8 mouse cellular contexts compared by ENCODE assay signal in genomic region chr4:155222841-155223593, GRCm38 (mm10). TPM values are rescaled to one million over a fixed set of nuclear protein-coding genes. Genes with fewer than 3 reads are reported as not detected.
DNase-seq lines count a peak whose midpoint lies in the region; ATAC-seq and TF ChIP-seq lines count a peak whose summit lies in the region.

No protein-coding gene starts in this region.

- H3ac ChIP-seq in myocyte (ENCODE audit: control insufficient read depth, insufficient read length), result peak overlapping the region; percentile 78

- H3K27me3 ChIP-seq in heart, embryonic 11.5 days (ENCODE audit: control insufficient read depth, insufficient read depth, low read length), result no peaks in the 10 kb centered on the region
- H3K27me3 ChIP-seq in kidney, embryonic 16.5 days (ENCODE audit: insufficient read depth, low read length), result no peaks in the 10 kb centered on the region
- H3K27me3 ChIP-seq in liver, adult 2 months (ENCODE audit: control insufficient read depth, insufficient read depth, low read length), result no peaks in the 10 kb centered on the region
- H3K27me3 ChIP-seq in myocyte (ENCODE audit: control insufficient read depth, insufficient read depth, insufficient read length), result no peaks in the 10 kb centered on the region
- no peaks in the 10 kb centered on the region for H3K27me3 ChIP-seq in splenic B cell, adult 2 months (ENCODE audit: control insufficient read depth, insufficient read depth, low read length, poor library complexity, severe bottlenecking)

- WGBS in heart, embryonic 11.5 days (ENCODE audit: insufficient replicate concordance), result under 1% methylated on average over 52 of the region's 116 CpGs
- under 1% methylated on average over 75 of the region's 116 CpGs for WGBS in kidney, embryonic 16.5 days
- 16% methylated on average over 111 of the region's 116 CpGs for WGBS in liver, adult 2 months

- H3K27ac ChIP-seq in bone marrow macrophage, adult 2 months (ENCODE audit: insufficient read depth, low read depth, low read length), result peak overlapping the region; percentile 91
- H3K27ac ChIP-seq in embryonic fibroblast, embryonic 13.5 days (ENCODE audit: insufficient read depth, low read length), result peak overlapping the region; percentile 94
- H3K27ac ChIP-seq in heart, embryonic 11.5 days (ENCODE audit: low read depth, low read length), result peak overlapping the region; percentile 97
- peak overlapping the region; percentile 93 for H3K27ac ChIP-seq in kidney, embryonic 16.5 days (ENCODE audit: low read length)
- H3K27ac ChIP-seq in liver, adult 2 months (replicated peaks; ENCODE audit: insufficient read depth, low read depth, low read length), result peak overlapping the region; percentile 92

- H3K79me2 ChIP-seq in liver, adult 2 months (ENCODE audit: control insufficient read depth, insufficient read depth, low read length), result peaks cover 32% of the 10 kb centered on the region; the same call in 1 of the 2 replicates
- peaks cover 44% of the 10 kb centered on the region for H3K79me2 ChIP-seq in myocyte (ENCODE audit: control insufficient read depth, insufficient read depth)

- H3K36me3 ChIP-seq in heart, embryonic 11.5 days (ENCODE audit: control insufficient read depth, insufficient read depth, low read length), result no peaks in the 10 kb centered on the region
- no peaks in the 10 kb centered on the region for H3K36me3 ChIP-seq in kidney, embryonic 16.5 days (ENCODE audit: insufficient read depth, low read length)
- H3K36me3 ChIP-seq in liver, adult 2 months (ENCODE audit: control insufficient read depth, insufficient read depth, low read length), result no peaks in the 10 kb centered on the region
- no peaks in the 10 kb centered on the region for H3K36me3 ChIP-seq in myocyte (ENCODE audit: control insufficient read depth, insufficient read depth)
- no peaks in the 10 kb centered on the region; the same call in 1 of the 2 replicates for H3K36me3 ChIP-seq in splenic B cell, adult 2 months (ENCODE audit: control insufficient read depth, insufficient read depth, low read length, poor library complexity, severe bottlenecking)

- DNase-seq in A20 (ENCODE audit: low read depth, low spot score), result peak; percentile 96
- DNase-seq in liver, adult 2 months (ENCODE audit: extremely low read depth, low read depth, low spot score), result peak; percentile 78
- DNase-seq in splenic B cell, adult 2 months (ENCODE audit: low read depth, low spot score), result peak; percentile 98

- H3K4me1 ChIP-seq in bone marrow macrophage, adult 2 months (ENCODE audit: control insufficient read depth, insufficient read depth, low read length), result peaks cover 25% of the 10 kb centered on the region
- peaks cover 7% of the 10 kb centered on the region; the same call in 1 of the 2 replicates for H3K4me1 ChIP-seq in embryonic fibroblast, embryonic 13.5 days (ENCODE audit: control insufficient read depth, insufficient read depth, low read length)
- H3K4me1 ChIP-seq in heart, embryonic 11.5 days (ENCODE audit: control insufficient read depth, insufficient read depth, low read length), result peaks cover 35% of the 10 kb centered on the region
- peaks cover 38% of the 10 kb centered on the region for H3K4me1 ChIP-seq in kidney, embryonic 16.5 days (ENCODE audit: insufficient read depth, low read length)
- H3K4me1 ChIP-seq in liver, adult 2 months (ENCODE audit: control insufficient read depth, insufficient read depth, low read length), result peaks cover 37% of the 10 kb centered on the region

- no peak for TF ChIP-seq CTCF in bone marrow macrophage, adult 2 months (IDR thresholded peaks at IDR 0.05; ENCODE audit: low read depth, low read length)
- 0 out of 2 replicates have a peak, but pooled peaks have one; percentile 18 for TF ChIP-seq CTCF in embryonic fibroblast, embryonic 13.5 days (IDR thresholded peaks at IDR 0.05; ENCODE audit: borderline replicate concordance, insufficient read depth, low read length)
- TF ChIP-seq CTCF in liver, adult 2 months (IDR thresholded peaks at IDR 0.05; ENCODE audit: low read depth, low read length), result peak; percentile 26

- peak; percentile 98 for ATAC-seq in heart, embryonic 11.5 days (replicated peaks; ENCODE audit: insufficient number of reproducible peaks, low FRiP score, low TSS enrichment)
- ATAC-seq in kidney, embryonic 16.5 days (ENCODE audit: low FRiP score, low TSS enrichment), result peak; percentile 99

- peak; percentile 66; the same call in 1 of the 2 replicates for TF ChIP-seq POLR2A in bone marrow macrophage, adult 2 months (IDR thresholded peaks at IDR 0.05; ENCODE audit: borderline replicate concordance, low read depth, low read length)
- peak; percentile 80 for TF ChIP-seq POLR2A in embryonic fibroblast, embryonic 13.5 days (IDR thresholded peaks at IDR 0.05; ENCODE audit: low read depth, low read length)
- TF ChIP-seq POLR2A in liver, adult 2 months (IDR thresholded peaks at IDR 0.05; ENCODE audit: extremely low read depth, insufficient read depth, low read length), result peak; percentile 90
- peak; percentile 90 for TF ChIP-seq POLR2A in myocyte (IDR thresholded peaks at IDR 0.05; ENCODE audit: insufficient read length, low read depth)

- H3K4me2 ChIP-seq in heart, embryonic 11.5 days, result peak overlapping the region; percentile 83
- H3K4me2 ChIP-seq in kidney, embryonic 16.5 days (replicated peaks; ENCODE audit: low read depth, low read length), result peak overlapping the region; percentile 97
- H3K4me2 ChIP-seq in myocyte (ENCODE audit: low read depth), result peak overlapping the region; percentile 75

- peak overlapping the region; percentile 59 for H3K4me3 ChIP-seq in bone marrow macrophage, adult 2 months (ENCODE audit: insufficient read depth, low read length)
- peak overlapping the region; percentile 29 for H3K4me3 ChIP-seq in embryonic fibroblast, embryonic 13.5 days (ENCODE audit: insufficient read depth, low read length)
- H3K4me3 ChIP-seq in heart, embryonic 11.5 days (ENCODE audit: low read depth, low read length), result peak overlapping the region; percentile 94
- peak overlapping the region; percentile 89 for H3K4me3 ChIP-seq in kidney, embryonic 16.5 days (ENCODE audit: low read length)
- peak overlapping the region; percentile 67 for H3K4me3 ChIP-seq in liver, adult 2 months (ENCODE audit: insufficient read depth, low read depth, low read length)
- H3K4me3 ChIP-seq in myocyte, result no peak overlapping the region

- no peaks in the 10 kb centered on the region for H3K9me3 ChIP-seq in heart, embryonic 11.5 days (replicated peaks; ENCODE audit: control insufficient read depth, low read length)
- H3K9me3 ChIP-seq in kidney, embryonic 16.5 days (ENCODE audit: low read length), result no peaks in the 10 kb centered on the region

- H3K9ac ChIP-seq in heart, embryonic 11.5 days (ENCODE audit: low read depth, low read length), result peak overlapping the region; percentile 91
- peak overlapping the region; percentile 94 for H3K9ac ChIP-seq in kidney, embryonic 16.5 days (replicated peaks; ENCODE audit: low read length)
- peak overlapping the region; percentile 97 for H3K9ac ChIP-seq in liver, adult 2 months (ENCODE audit: low read depth, low read length)

TF ChIP-seq in myocyte, 11 proteins besides CTCF, POLR2A, EP300 and RAD21:
- no peak for TF ChIP-seq TCF3 (IDR thresholded peaks at IDR 0.05; ENCODE audit: insufficient read length, low read depth)
- TF ChIP-seq REST (IDR thresholded peaks at IDR 0.05; ENCODE audit: insufficient read depth, insufficient read length), result no peak
- TF ChIP-seq E2F4 (IDR thresholded peaks at IDR 0.05; ENCODE audit: insufficient read depth), result no peak
- TF ChIP-seq USF1 (IDR thresholded peaks at IDR 0.05; ENCODE audit: low read depth), result no peak
- TF ChIP-seq MYOG (IDR thresholded peaks at IDR 0.05; ENCODE audit: control insufficient read depth in 1 of 3, insufficient read depth in 1 of 3, insufficient read length in 2 of 3, low read depth in 2 of 3), result peak in 1 of 3 experiments; percentile 27
- TF ChIP-seq MAX (IDR thresholded peaks at IDR 0.05; ENCODE audit: low read depth), result no peak
- no peak for TF ChIP-seq TCF12 (IDR thresholded peaks at IDR 0.05; ENCODE audit: insufficient read depth, poor library complexity, severe bottlenecking)
- TF ChIP-seq SRF (IDR thresholded peaks at IDR 0.05; ENCODE audit: control insufficient read depth, insufficient read length, low read depth), result peak; percentile 46
- TF ChIP-seq POLR2AphosphoS2 (IDR thresholded peaks at IDR 0.05; ENCODE audit: insufficient read length, low read depth), result peak; percentile 90

RNA-seq across cellular contexts. Expression of gene Ski, which starts 0.6 kb away (rescaled TPM):
- 61.1 and 63.9 TPM in 2 replicates for polyA plus RNA-seq in bone marrow macrophage, adult 2 months (2012; ENCODE audit: insufficient read depth, insufficient read length, missing spikeins)
- 88.4 and 106 TPM in 2 replicates for polyA plus RNA-seq in embryonic fibroblast, embryonic 13.5 days (2011; ENCODE audit: insufficient read length, low read depth, missing spikeins)
- 14.6 and 14.8 TPM in 2 replicates for polyA plus RNA-seq in heart, embryonic 11.5 days (2014; fragmentation: Nextera tagmentation; extraction: Ambion mirVana)
- 14.5 and 15.9 TPM in 2 replicates for polyA plus RNA-seq in kidney, embryonic 16.5 days (2015; fragmentation: Nextera tagmentation; extraction: Ambion mirVana)
- 4.2 and 7.5 TPM in 2 replicates for total RNA-seq in liver, adult 2 months (2014; rRNA removed)
- polyA plus RNA-seq in liver, adult 2 months (2012; rRNA removed), result 19.3 and 19.5 TPM in 2 replicates
- polyA plus RNA-seq in myocyte (2012; fragmentation: generic; extraction: Trizol), result 54.5 TPM

RNA-seq across cellular contexts. Expression of gene Faap20, which starts 26.6 kb away (rescaled TPM):
- polyA plus RNA-seq in bone marrow macrophage, adult 2 months (2012; ENCODE audit: insufficient read depth, insufficient read length, missing spikeins), result 27.9 and 28.1 TPM in 2 replicates
- polyA plus RNA-seq in embryonic fibroblast, embryonic 13.5 days (2011; ENCODE audit: insufficient read length, low read depth, missing spikeins), result 19.8 and 21.1 TPM in 2 replicates
- 64.9 and 66.8 TPM in 2 replicates for polyA plus RNA-seq in heart, embryonic 11.5 days (2014; fragmentation: Nextera tagmentation; extraction: Ambion mirVana)
- 77.4 and 77.8 TPM in 2 replicates for polyA plus RNA-seq in kidney, embryonic 16.5 days (2015; fragmentation: Nextera tagmentation; extraction: Ambion mirVana)
- 5.4 and 7.4 TPM in 2 replicates for total RNA-seq in liver, adult 2 months (2014; rRNA removed)
- 28.6 and 33.8 TPM in 2 replicates for polyA plus RNA-seq in liver, adult 2 months (2012; rRNA removed)
- polyA plus RNA-seq in myocyte (2012; fragmentation: generic; extraction: Trizol), result 40.4 TPM
